Mouse (Mus musculus) midbrain, embryonic 16.5 days (tissue): ENCODE results near the gene Rac1. TPM values are rescaled to one million over a fixed set of nuclear protein-coding genes. Genes with fewer than 3 reads are reported as not detected.

Experiments used
- ATAC-seq: fragments of 200-750 bp; cut with Nextera tagmentation; 2 replicates; pipeline ENCODE4 v1.8.0; 2017; ENCODE audit warnings: moderate TSS enrichment
- H3K27ac ChIP-seq: fragments of 300-500 bp; sonication (generic); 2 replicates; pipeline ENCODE4 v1.5.1; 2014; ENCODE audit warnings: mild to moderate bottlenecking, low read length, mixed read lengths
- H3K27me3 ChIP-seq: fragments of 300-500 bp; sonication (generic); 2 replicates; pipeline ENCODE4 v1.6.1; 2014; ENCODE audit warnings: low read depth, low read length, mixed read lengths; ENCODE audit not compliant: control insufficient read depth, insufficient read depth
- H3K36me3 ChIP-seq: fragments of 300-500 bp; sonication (generic); 2 replicates; pipeline ENCODE4 v1.6.1; 2014; ENCODE audit warnings: mild to moderate bottlenecking, low read length, moderate library complexity, mixed read lengths; ENCODE audit not compliant: control insufficient read depth, insufficient read depth
- H3K4me1 ChIP-seq: fragments of 300-500 bp; sonication (generic); 2 replicates; pipeline ENCODE4 v1.6.1; 2014; ENCODE audit warnings: mild to moderate bottlenecking, low read length, mixed read lengths; ENCODE audit not compliant: control insufficient read depth, insufficient read depth
- H3K4me2 ChIP-seq: fragments of 300-500 bp; sonication (generic); 2 replicates; pipeline ENCODE4 v1.6.1; 2014; ENCODE audit warnings: mild to moderate bottlenecking, low read length, mixed read lengths
- H3K4me3 ChIP-seq: fragments of 300-500 bp; sonication (generic); 2 replicates; pipeline ENCODE4 v1.5.1; 2014; ENCODE audit warnings: low read depth, mild to moderate bottlenecking, low read length, moderate library complexity, mixed read lengths
- H3K9ac ChIP-seq: fragments of 300-500 bp; sonication (generic); 2 replicates; pipeline ENCODE4 v1.6.1; 2014; ENCODE audit warnings: low read depth, low read length, mixed read lengths
- H3K9me3 ChIP-seq: fragments of 300-500 bp; sonication (generic); replicated peaks from 2 replicates; pipeline ENCODE4 v1.6.1; 2014; ENCODE audit warnings: mild to moderate bottlenecking, low read length, mixed read lengths; ENCODE audit not compliant: control insufficient read depth, poor library complexity, severe bottlenecking
- WGBS: fragments of 180-500 bp; shearing (Covaris S2); extraction: QIAGEN DNeasy Blood & Tissue Kit; methylation state at CpG from one replicate; pipeline ENCODE4 v1.1.7; 2014; 5-methylcytosine and 5-hydroxymethylcytosine counted together
- polyA plus RNA-seq: library from polyadenylated mRNA; unstranded; fragments of >200 nt; fragmentation: Nextera tagmentation; extraction: Ambion mirVana; gene quantifications from 2 replicates; pipeline ENCODE4 v1.2.1, GENCODE M21; 2015

The Rac1 gene
- polyA plus RNA-seq, 1 experiment from 2014 or later: 409 TPM

DNA sequence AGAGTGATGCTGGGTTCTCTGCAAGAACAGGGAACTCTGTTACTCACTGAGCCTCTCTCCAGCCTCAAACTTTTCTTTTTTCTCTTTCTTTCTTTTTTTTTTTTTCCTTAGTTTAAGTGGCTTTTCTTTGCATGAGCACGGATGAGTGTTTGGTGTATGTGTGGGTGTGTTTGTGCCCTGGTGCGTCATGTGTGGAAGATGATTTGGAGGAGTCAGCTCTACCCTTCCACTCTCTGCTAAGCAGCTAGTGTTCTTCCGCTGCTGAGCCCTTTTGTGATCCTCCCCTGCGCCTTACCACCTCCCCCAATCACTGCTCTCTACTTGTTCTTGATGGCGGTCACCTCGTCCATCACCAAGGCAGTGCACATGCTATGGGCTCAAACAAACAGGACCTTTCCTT, 32.1 kb downstream of the Rac1 start:
- no peak for ATAC-seq
- 95% methylated on average over 6 of the region's 6 CpGs for WGBS

DNA sequence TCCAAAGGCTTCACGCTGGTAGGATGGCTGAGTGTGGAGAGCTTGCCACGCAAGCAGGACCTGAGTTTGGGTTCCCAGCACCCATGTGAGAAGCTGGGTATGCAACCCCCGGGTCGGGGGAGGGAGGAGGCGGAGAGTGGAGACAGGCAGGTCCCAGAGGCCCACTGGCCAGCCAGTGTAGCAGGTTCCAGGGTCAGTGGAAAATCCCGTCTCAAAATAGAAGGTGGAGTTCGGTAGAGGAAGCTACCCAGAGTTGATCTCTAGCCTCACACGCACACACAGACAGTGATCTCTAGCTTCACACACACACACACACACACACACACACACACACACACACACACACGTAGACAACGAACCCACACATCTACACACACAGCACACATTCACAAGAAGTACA, 34.7 kb downstream of the Rac1 start:
- H3K27ac ChIP-seq: no peak overlapping the region
- H3K9me3 ChIP-seq: no peaks in the 10 kb centered on the region
- H3K27me3 ChIP-seq: no peaks in the 10 kb centered on the region
- H3K36me3 ChIP-seq: peaks cover 24% of the 10 kb centered on the region
- WGBS: 90% methylated on average over 8 of the region's 10 CpGs
- no peak overlapping the region for H3K4me2 ChIP-seq
- no peak overlapping the region for H3K4me3 ChIP-seq
- no peaks in the 10 kb centered on the region for H3K4me1 ChIP-seq
- ATAC-seq: no peak
- no peak overlapping the region for H3K9ac ChIP-seq

More for the DNA sequence above, 32.1 kb downstream of the Rac1 start:
- Histone ChIP-seq H3K4me1 (no peaks in the 10 kb centered on the region), H3K4me3 (no peak overlapping the region), H3K36me3 (peaks cover 20% of the 10 kb centered on the region), H3K27me3 (no peaks in the 10 kb centered on the region), H3K9me3 (no peaks in the 10 kb centered on the region), H3K4me2 (no peak overlapping the region), H3K27ac (no peak overlapping the region), H3K9ac (no peak overlapping the region)

DNA sequence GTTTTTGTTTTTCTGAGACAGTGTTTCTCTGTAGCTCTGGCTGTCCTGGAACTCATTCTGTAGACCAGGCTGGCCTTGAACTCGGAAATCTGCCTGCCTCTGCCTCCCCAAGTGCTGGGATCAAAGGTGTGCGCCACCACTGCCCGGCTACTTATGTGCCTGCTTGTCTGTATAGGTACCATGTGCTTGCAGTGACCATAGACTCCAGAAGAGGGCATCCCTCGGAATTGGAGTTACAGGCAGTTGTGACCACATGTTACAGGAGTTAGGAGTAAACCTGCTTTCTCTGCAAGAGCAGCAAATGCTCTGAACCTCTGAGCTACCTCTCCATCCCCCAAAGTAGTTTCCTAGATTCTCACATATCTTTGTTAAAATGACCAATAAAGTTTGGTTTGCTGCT, 36.1 kb downstream of the Rac1 start:
- H3K4me2 ChIP-seq: no peak overlapping the region
- no peak for ATAC-seq
- H3K27ac ChIP-seq: no peak overlapping the region
- H3K36me3 ChIP-seq: peaks cover 28% of the 10 kb centered on the region
- H3K9ac ChIP-seq: no peak overlapping the region
- no peak overlapping the region for H3K4me3 ChIP-seq
- no peaks in the 10 kb centered on the region for H3K9me3 ChIP-seq
- no peaks in the 10 kb centered on the region for H3K4me1 ChIP-seq
- WGBS: 94% methylated on average over 4 of the region's 4 CpGs
- H3K27me3 ChIP-seq: no peaks in the 10 kb centered on the region

DNA sequence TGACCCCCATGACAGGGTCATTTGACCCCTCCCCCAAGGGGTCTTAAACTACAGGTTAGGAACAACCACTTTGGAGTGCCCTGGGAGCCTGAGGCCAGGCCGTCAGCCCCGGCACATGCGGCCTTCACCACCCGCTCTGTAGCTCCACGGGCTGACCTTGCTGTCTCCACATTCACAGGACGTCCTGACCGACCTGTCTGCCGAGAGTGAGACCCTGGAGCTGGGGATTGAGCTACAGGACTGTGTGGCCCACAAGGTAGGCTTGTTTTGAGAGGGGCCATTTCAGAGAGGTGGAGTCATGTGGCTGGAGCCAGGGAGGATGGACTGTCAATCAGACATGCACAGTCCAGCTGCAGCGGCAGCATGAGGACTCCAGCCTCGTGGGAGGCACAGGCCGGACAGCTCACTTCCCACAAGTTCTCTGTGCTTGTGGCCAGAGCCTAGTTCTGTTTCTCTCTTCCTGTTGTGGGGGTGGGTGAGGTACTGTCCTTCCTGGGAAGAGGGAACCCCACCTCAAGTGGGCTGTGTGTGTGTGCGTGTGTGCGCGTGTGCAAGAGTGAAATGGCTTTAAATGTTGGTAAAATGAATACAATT, 38.0 kb downstream of the Rac1 start:
- H3K9ac ChIP-seq: no peak overlapping the region
- WGBS: 91% methylated on average over 14 of the region's 14 CpGs
- ATAC-seq: no peak
- no peaks in the 10 kb centered on the region for H3K4me1 ChIP-seq
- no peak overlapping the region for H3K4me2 ChIP-seq
- H3K4me3 ChIP-seq: no peak overlapping the region
- H3K9me3 ChIP-seq: no peaks in the 10 kb centered on the region
- H3K36me3 ChIP-seq: peaks cover 27% of the 10 kb centered on the region
- no peak overlapping the region for H3K27ac ChIP-seq
- H3K27me3 ChIP-seq: no peaks in the 10 kb centered on the region

DNA sequence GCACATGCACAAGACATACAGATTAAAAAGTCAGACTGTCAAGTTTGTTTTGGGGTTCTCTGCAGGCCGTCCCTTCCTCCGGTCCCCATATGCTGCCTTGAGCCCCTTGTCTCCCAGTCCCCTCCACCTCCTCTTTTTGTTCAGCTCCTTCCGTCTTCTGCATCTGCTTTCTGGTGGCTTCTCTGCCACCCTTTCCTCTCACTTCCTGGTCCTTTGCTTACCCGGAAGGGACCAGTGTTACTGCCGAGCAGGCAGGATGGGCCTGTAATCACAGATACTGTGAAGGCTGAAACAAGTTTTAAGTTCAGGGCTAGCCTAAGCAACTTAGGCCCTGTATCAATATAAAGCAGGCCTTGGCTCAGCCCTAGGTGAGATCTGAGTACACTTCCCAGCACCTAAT, 39.8 kb downstream of the Rac1 start:
- H3K36me3 ChIP-seq: peaks cover 30% of the 10 kb centered on the region
- no peaks in the 10 kb centered on the region for H3K27me3 ChIP-seq
- H3K4me3 ChIP-seq: no peak overlapping the region
- ATAC-seq: no peak
- WGBS: 94% methylated on average over 5 of the region's 5 CpGs
- no peaks in the 10 kb centered on the region for H3K9me3 ChIP-seq
- H3K27ac ChIP-seq: no peak overlapping the region
- H3K4me2 ChIP-seq: no peak overlapping the region
- no peaks in the 10 kb centered on the region for H3K4me1 ChIP-seq
- H3K9ac ChIP-seq: no peak overlapping the region

DNA sequence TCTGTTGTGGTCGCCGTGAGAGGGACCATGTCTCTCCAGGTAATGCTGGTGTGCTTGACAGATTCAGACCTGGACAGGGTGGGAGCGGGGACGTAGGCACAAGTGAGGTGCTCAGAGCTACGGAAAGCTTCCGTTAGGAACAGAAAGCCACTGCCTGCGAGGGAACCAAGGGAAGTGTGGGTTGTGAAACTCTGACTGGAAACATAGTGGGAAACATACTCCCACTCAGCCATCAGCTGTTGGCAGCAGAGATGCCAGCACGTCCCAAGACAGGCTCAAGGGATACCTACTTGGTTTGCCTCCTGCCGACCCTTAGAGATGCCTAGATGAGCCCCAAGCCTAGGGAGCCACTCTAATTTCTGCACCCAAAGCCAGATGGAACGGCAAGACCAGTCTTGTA, 40.6 kb downstream of the Rac1 start:
- no peak overlapping the region for H3K9ac ChIP-seq
- H3K9me3 ChIP-seq: no peaks in the 10 kb centered on the region
- no peaks in the 10 kb centered on the region for H3K4me1 ChIP-seq
- H3K27me3 ChIP-seq: no peaks in the 10 kb centered on the region
- H3K27ac ChIP-seq: no peak overlapping the region
- no peak overlapping the region for H3K4me2 ChIP-seq
- ATAC-seq: no peak
- peaks cover 28% of the 10 kb centered on the region for H3K36me3 ChIP-seq
- H3K4me3 ChIP-seq: no peak overlapping the region
- WGBS: 90% methylated on average over 10 of the region's 10 CpGs

DNA sequence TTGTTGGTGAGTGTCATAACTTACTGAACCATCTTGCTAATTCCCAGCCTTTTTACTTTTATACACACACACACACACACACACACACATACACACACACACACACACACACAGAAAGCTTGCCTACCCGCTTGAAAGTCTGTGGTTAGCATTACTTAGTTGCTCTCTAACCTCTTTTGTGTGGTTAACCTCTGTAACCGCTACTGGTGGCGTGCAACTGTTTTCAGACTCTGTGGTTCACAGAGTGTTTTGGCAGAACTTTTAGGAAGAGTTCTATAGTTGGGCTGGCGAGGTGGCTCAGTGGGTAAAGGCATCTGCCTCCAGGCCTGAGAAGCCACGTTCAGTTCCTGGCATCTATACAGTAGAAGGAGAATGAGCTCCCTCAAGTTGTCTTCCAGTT, 42.9 kb downstream of the Rac1 start:
- WGBS: 93% methylated on average over 5 of the region's 5 CpGs
- Histone ChIP-seq H3K9me3 (no peaks in the 10 kb centered on the region), H3K4me1 (no peaks in the 10 kb centered on the region), H3K4me2 (no peak overlapping the region), H3K27me3 (no peaks in the 10 kb centered on the region), H3K9ac (no peak overlapping the region), H3K36me3 (peaks cover 29% of the 10 kb centered on the region), H3K27ac (no peak overlapping the region), H3K4me3 (no peak overlapping the region)
- no peak for ATAC-seq

DNA sequence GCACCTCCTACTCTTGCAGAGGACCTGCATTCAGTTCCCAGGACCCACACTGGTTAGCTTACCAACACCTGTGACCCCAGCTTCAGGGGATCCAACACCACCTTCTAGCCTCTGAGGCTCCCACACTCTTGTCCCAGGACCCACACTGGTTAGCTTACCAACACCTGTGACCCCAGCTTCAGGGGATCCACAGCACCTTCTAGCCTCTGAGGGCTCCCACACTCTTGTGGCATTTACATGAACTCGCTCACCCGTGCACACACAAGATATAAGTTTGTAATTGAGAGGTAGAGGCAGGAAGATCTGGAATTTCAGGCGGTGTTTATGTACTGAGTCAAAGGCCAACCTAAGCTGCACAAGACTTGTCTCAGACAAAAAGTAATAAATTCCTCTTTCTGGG, 49.9 kb downstream of the Rac1 start:
- H3K9ac ChIP-seq: no peak overlapping the region
- no peak overlapping the region for H3K27ac ChIP-seq
- peaks cover 52% of the 10 kb centered on the region for H3K36me3 ChIP-seq
- no peak overlapping the region for H3K4me3 ChIP-seq
- ATAC-seq: no peak
- no peaks in the 10 kb centered on the region for H3K4me1 ChIP-seq
- WGBS: 91% methylated on average over 3 of the region's 3 CpGs
- no peaks in the 10 kb centered on the region for H3K9me3 ChIP-seq
- no peaks in the 10 kb centered on the region for H3K27me3 ChIP-seq
- no peak overlapping the region for H3K4me2 ChIP-seq

DNA sequence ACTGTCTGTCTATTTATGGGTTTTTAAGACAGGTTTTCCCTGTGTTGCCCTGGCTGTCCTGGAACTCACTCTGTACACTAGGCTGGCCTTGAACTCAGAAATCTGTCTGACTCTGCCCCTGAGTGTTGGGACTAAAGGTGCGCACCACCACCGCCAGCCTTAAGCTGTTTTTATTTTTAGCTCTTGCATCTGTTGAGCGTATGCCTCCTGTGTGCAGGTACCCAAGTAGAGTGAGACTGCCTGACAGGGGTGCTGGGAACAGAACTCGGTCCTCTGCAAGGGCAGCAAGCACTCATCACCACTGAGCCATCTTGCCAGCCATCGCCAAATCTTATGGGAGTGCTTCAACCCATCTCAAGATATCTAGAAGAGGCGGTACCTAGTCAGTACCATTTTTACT, 51.8 kb downstream of the Rac1 start:
- Histone ChIP-seq H3K4me1 (no peaks in the 10 kb centered on the region), H3K4me2 (no peak overlapping the region), H3K27me3 (no peaks in the 10 kb centered on the region), H3K27ac (no peak overlapping the region), H3K36me3 (peaks cover 48% of the 10 kb centered on the region), H3K9me3 (no peaks in the 10 kb centered on the region), H3K9ac (no peak overlapping the region), H3K4me3 (no peak overlapping the region)
- ATAC-seq: no peak
- 94% methylated on average over 6 of the region's 6 CpGs for WGBS
